Mouse (Mus musculus) MEL (cell line): ENCODE data around the gene Gnai2. TPM values are rescaled to one million over a fixed set of nuclear protein-coding genes. Genes with fewer than 3 reads are reported as not detected.

Source experiments
- DNase-seq: peaks from one replicate; pipeline ENCODE4 v3.0.0; 2011; ENCODE audit warnings: low read depth, low spot score
- H3K27ac ChIP-seq: 2 replicates; pipeline ENCODE4 v1.5.1; 2012; ENCODE audit warnings: low read depth, mild to moderate bottlenecking, control low read depth, low read length, moderate library complexity; ENCODE audit not compliant: control insufficient read depth
- H3K27me3 ChIP-seq, 2 experiments: fragments of 150-350 bp in 1 of 2; sonication (generic) in 1 of 2; 2 replicates each; pipeline ENCODE4 v1.6.1; 2012; ENCODE audit warnings: low read length in 2 of 2, mild to moderate bottlenecking in 2 of 2, improper control_type of control experiment in 1 of 2, moderate library complexity in 1 of 2; ENCODE audit not compliant: insufficient read depth in 2 of 2, control insufficient read depth in 1 of 2
- H3K36me3 ChIP-seq, 2 experiments: 2 replicates each; pipeline ENCODE4 v1.6.1; 2012 to 2014; ENCODE audit warnings: low read length in 2 of 2, improper control_type of control experiment in 1 of 2, inconsistent platforms in 1 of 2, mild to moderate bottlenecking in 1 of 2; ENCODE audit not compliant: insufficient read depth in 2 of 2, control insufficient read depth in 1 of 2
- H3K4me1 ChIP-seq, 2 experiments: fragments of 150-350 bp in 1 of 2; sonication (generic) in 1 of 2; 2 replicates each; pipeline ENCODE4 v1.6.1; 2012; ENCODE audit warnings: low read length in 2 of 2, improper control_type of control experiment in 1 of 2, mild to moderate bottlenecking in 1 of 2; ENCODE audit not compliant: insufficient read depth in 2 of 2, control insufficient read depth in 1 of 2
- H3K4me3 ChIP-seq, 2 experiments: fragments of 150-350 bp in 1 of 2; sonication (generic) in 1 of 2; 2 replicates each; pipeline ENCODE4 v1.5.1; 2012; ENCODE audit warnings: low read depth in 2 of 2, low read length in 2 of 2, mild to moderate bottlenecking in 2 of 2, moderate library complexity in 2 of 2, control low read depth in 1 of 2, improper control_type of control experiment in 1 of 2; ENCODE audit not compliant: control insufficient read depth in 1 of 2, insufficient read depth in 1 of 2
- H3K79me2 ChIP-seq: 2 replicates; pipeline ENCODE4 v1.6.1; 2012; ENCODE audit warnings: mild to moderate bottlenecking, low read length, moderate library complexity; ENCODE audit not compliant: control insufficient read depth, poor library complexity, insufficient read depth
- H3K9ac ChIP-seq: 2 replicates; pipeline ENCODE4 v1.6.1; 2012; ENCODE audit warnings: low read depth, mild to moderate bottlenecking, control low read depth, low read length, moderate library complexity; ENCODE audit not compliant: control insufficient read depth, poor library complexity, severe bottlenecking
- H3K9me3 ChIP-seq: fragments of 150-350 bp; sonication (generic); replicated peaks from 2 replicates; pipeline ENCODE4 v1.6.1; 2012; ENCODE audit warnings: mild to moderate bottlenecking, low read length, improper control_type of control experiment, moderate library complexity; ENCODE audit not compliant: insufficient read depth
- BHLHE40 ChIP-seq: IDR thresholded peaks from 2 replicates; pipeline ENCODE4 v1.6.1; 2012; ENCODE audit warnings: low read depth, mild to moderate bottlenecking, inconsistent platforms, low read length, improper control_type of control experiment, borderline replicate concordance
- CHD1 ChIP-seq: IDR thresholded peaks from 2 replicates; pipeline ENCODE4 v1.6.1; 2012; ENCODE audit warnings: low read depth, mild to moderate bottlenecking, inconsistent platforms, low read length, improper control_type of control experiment
- CHD2 ChIP-seq: IDR thresholded peaks from 2 replicates; pipeline ENCODE4 v1.6.1; 2011; ENCODE audit warnings: low read length, improper control_type of control experiment
- CTCF ChIP-seq, 3 experiments: IDR thresholded peaks in 2 of 3; conservative IDR thresholded peaks in 1 of 3; 2 replicates each; pipeline ENCODE4 v1.5.1; 2011 to 2012; ENCODE audit warnings: low read length in 3 of 3, low read depth in 2 of 3, mild to moderate bottlenecking in 2 of 3, improper control_type of control experiment in 1 of 3, inconsistent platforms in 1 of 3, mixed read lengths in 1 of 3, moderate library complexity in 1 of 3; ENCODE audit not compliant: control insufficient read depth in 1 of 3, insufficient read depth in 1 of 3, poor library complexity in 1 of 3, severe bottlenecking in 1 of 3
- E2F4 ChIP-seq: IDR thresholded peaks from 2 replicates; pipeline ENCODE4 v1.6.1; 2011; ENCODE audit warnings: low read depth, low read length, improper control_type of control experiment, borderline replicate concordance
- ELF1 ChIP-seq: IDR thresholded peaks from 2 replicates; pipeline ENCODE4 v1.6.1; 2014; ENCODE audit warnings: low read depth, mild to moderate bottlenecking, inconsistent platforms, low read length, improper control_type of control experiment, moderate library complexity
- EP300 ChIP-seq, 2 experiments: IDR thresholded peaks; 2 replicates each; pipeline ENCODE4 v1.6.1; 2011; ENCODE audit warnings: improper control_type of control experiment in 2 of 2, low read length in 2 of 2, low read depth in 1 of 2, mild to moderate bottlenecking in 1 of 2
- ETS1 ChIP-seq: IDR thresholded peaks from 2 replicates; pipeline ENCODE4 v1.6.1; 2012; ENCODE audit warnings: low read depth, mild to moderate bottlenecking, inconsistent platforms, low read length, improper control_type of control experiment, moderate library complexity
- GABPA ChIP-seq: IDR thresholded peaks from 2 replicates; pipeline ENCODE4 v1.6.1; 2012; ENCODE audit warnings: low read depth, mild to moderate bottlenecking, inconsistent platforms, low read length, improper control_type of control experiment, moderate library complexity
- GATA1 ChIP-seq: IDR thresholded peaks from 2 replicates; pipeline ENCODE4 v1.6.1; 2011; ENCODE audit warnings: low read depth, low read length, improper control_type of control experiment
- HCFC1 ChIP-seq: IDR thresholded peaks from 2 replicates; pipeline ENCODE4 v1.6.1; 2012; ENCODE audit warnings: low read depth, mild to moderate bottlenecking, inconsistent platforms, low read length, improper control_type of control experiment, moderate library complexity
- JUND ChIP-seq: IDR thresholded peaks from 2 replicates; pipeline ENCODE4 v1.6.1; 2011; ENCODE audit warnings: low read depth, mild to moderate bottlenecking, improper control_type of control experiment, low read length
- MAX ChIP-seq: IDR thresholded peaks from 2 replicates; pipeline ENCODE4 v1.6.1; 2011; ENCODE audit warnings: low read length, improper control_type of control experiment
- MAZ ChIP-seq: IDR thresholded peaks from 2 replicates; pipeline ENCODE4 v1.6.1; 2012; ENCODE audit warnings: low read depth, mild to moderate bottlenecking, inconsistent platforms, low read length, improper control_type of control experiment
- MEF2A ChIP-seq: IDR thresholded peaks from 2 replicates; pipeline ENCODE4 v1.6.1; 2014; ENCODE audit warnings: low read depth, mild to moderate bottlenecking, inconsistent platforms, low read length, improper control_type of control experiment; ENCODE audit not compliant: poor library complexity, insufficient replicate concordance, severe bottlenecking; ENCODE audit errors: extremely low read depth
- MXI1 ChIP-seq: IDR thresholded peaks from 2 replicates; pipeline ENCODE4 v1.6.1; 2011; ENCODE audit warnings: mild to moderate bottlenecking, low read depth, low read length, improper control_type of control experiment
- MYB ChIP-seq: IDR thresholded peaks from 2 replicates; pipeline ENCODE4 v1.6.1; 2011; ENCODE audit warnings: mild to moderate bottlenecking, low read depth, low read length, improper control_type of control experiment
- MYC ChIP-seq: IDR thresholded peaks from 2 replicates; pipeline ENCODE4 v1.6.1; 2011; ENCODE audit warnings: low read depth, mild to moderate bottlenecking, low read length, improper control_type of control experiment, moderate library complexity
- NELFE ChIP-seq: IDR thresholded peaks from 2 replicates; pipeline ENCODE4 v1.6.1; 2011; ENCODE audit warnings: low read depth, low read length, improper control_type of control experiment
- NRF1 ChIP-seq: IDR thresholded peaks from 2 replicates; pipeline ENCODE4 v1.6.1; 2014; ENCODE audit warnings: low read depth, mild to moderate bottlenecking, inconsistent platforms, low read length, improper control_type of control experiment, moderate library complexity; ENCODE audit not compliant: poor library complexity, insufficient read depth, severe bottlenecking
- POLR2AphosphoS2 ChIP-seq: IDR thresholded peaks from 2 replicates; pipeline ENCODE4 v1.6.1; 2011; ENCODE audit warnings: low read length, improper control_type of control experiment
- POLR2AphosphoS5 ChIP-seq: IDR thresholded peaks from 2 replicates; pipeline ENCODE4 v1.6.1; 2012; ENCODE audit warnings: low read depth, borderline replicate concordance, mild to moderate bottlenecking, inconsistent platforms, low read length, moderate library complexity, mixed read lengths
- RAD21 ChIP-seq: IDR thresholded peaks from 2 replicates; pipeline ENCODE4 v1.6.1; 2011; ENCODE audit warnings: mild to moderate bottlenecking, low read depth, low read length, improper control_type of control experiment
- RCOR1 ChIP-seq: IDR thresholded peaks from 2 replicates; pipeline ENCODE4 v1.6.1; 2012; ENCODE audit warnings: low read depth, mild to moderate bottlenecking, inconsistent platforms, low read length, improper control_type of control experiment
- SIN3A ChIP-seq: IDR thresholded peaks from 2 replicates; pipeline ENCODE4 v1.6.1; 2012; ENCODE audit warnings: low read length, improper control_type of control experiment, inconsistent platforms
- SMC3 ChIP-seq: IDR thresholded peaks from 2 replicates; pipeline ENCODE4 v1.6.1; 2011; ENCODE audit warnings: low read depth, low read length, improper control_type of control experiment
- TAL1 ChIP-seq: IDR thresholded peaks from 2 replicates; pipeline ENCODE4 v1.6.1; 2012; ENCODE audit warnings: mild to moderate bottlenecking, inconsistent platforms, low read length, moderate library complexity, mixed read lengths
- TBP ChIP-seq: IDR thresholded peaks from 2 replicates; pipeline ENCODE4 v1.8.0; 2011; ENCODE audit warnings: low read depth, low read length, improper control_type of control experiment
- UBTF ChIP-seq: IDR thresholded peaks from 2 replicates; pipeline ENCODE4 v1.6.1; 2012; ENCODE audit warnings: low read depth, mild to moderate bottlenecking, inconsistent platforms, low read length, improper control_type of control experiment, moderate library complexity, borderline replicate concordance; ENCODE audit not compliant: insufficient read depth
- USF1 ChIP-seq: IDR thresholded peaks from 2 replicates; pipeline ENCODE4 v1.6.1; 2014; ENCODE audit warnings: low read depth, mild to moderate bottlenecking, inconsistent platforms, low read length, improper control_type of control experiment, moderate library complexity
- USF2 ChIP-seq, 2 experiments: IDR thresholded peaks; 2 replicates each; pipeline ENCODE4 v1.6.1; 2011 to 2012; ENCODE audit warnings: improper control_type of control experiment in 2 of 2, low read length in 2 of 2, borderline replicate concordance in 1 of 2, inconsistent platforms in 1 of 2, low read depth in 1 of 2, mild to moderate bottlenecking in 1 of 2; ENCODE audit not compliant: insufficient read depth in 1 of 2
- ZC3H11A ChIP-seq: IDR thresholded peaks from 2 replicates; pipeline ENCODE4 v1.6.1; 2012; ENCODE audit warnings: low read depth, mild to moderate bottlenecking, inconsistent platforms, low read length, improper control_type of control experiment
- ZKSCAN1 ChIP-seq: IDR thresholded peaks from 2 replicates; pipeline ENCODE4 v1.6.1; 2012; ENCODE audit warnings: low read depth, mild to moderate bottlenecking, inconsistent platforms, low read length, improper control_type of control experiment, moderate library complexity
- ZMIZ1 ChIP-seq: IDR thresholded peaks from 2 replicates; pipeline ENCODE4 v1.6.1; 2012; ENCODE audit warnings: low read depth, mild to moderate bottlenecking, inconsistent platforms, low read length, improper control_type of control experiment, moderate library complexity
- ZNF384 ChIP-seq: IDR thresholded peaks from 2 replicates; pipeline ENCODE4 v1.6.1; 2012; ENCODE audit warnings: low read depth, mild to moderate bottlenecking, inconsistent platforms, low read length, improper control_type of control experiment
- polyA plus RNA-seq, 2 experiments: library from polyadenylated mRNA; stranded (reverse) in 1 of 2; unstranded in 1 of 2; fragments of >175 nt in 1 of 2; fragments of >200 nt in 1 of 2; gene quantifications; 2 replicates each; pipeline versions ENCODE4 v1.2.1 to v1.2.4; 2012; ENCODE audit warnings: low replicate concordance in 2 of 2, low read depth in 1 of 2; ENCODE audit not compliant: insufficient read length in 2 of 2, insufficient read depth in 1 of 2, missing spikeins in 1 of 2
- total RNA-seq: library from RNA; depleted of rRNA; stranded (reverse); fragments of 300-350 nt; gene quantifications from 2 replicates; pipeline ENCODE4 v1.2.3, GENCODE M21; 2012; rRNA removed

Gnai2 gene
- total RNA-seq (129 and 131 TPM in 2 replicates), polyA plus RNA-seq (100 to 1,000 TPM; 137 to 335 TPM)

GRCm38 (mm10) chr9:107635279-107636028, at the start of gene Gnai2:
Gene Gnai2 (minus strand): TSS chr9:107635367.
- Histone ChIP-seq H3K27me3 (no peaks in the 10 kb centered on the region), H3K79me2 (peaks cover 44% of the 10 kb centered on the region), H3K4me3 (peak within 1 kb of the TSS; percentile 73 to 88), H3K9ac (peak within 1 kb of the TSS; percentile 98), H3K36me3 (peaks cover 0 to 12% of the 10 kb centered on the region in 2 experiments; a peak in 2 of 4 replicates), H3K9me3 (no peaks in the 10 kb centered on the region), H3K27ac (peak within 1 kb of the TSS; percentile 94), H3K4me1 (peaks cover 0 to 23% of the 10 kb centered on the region in 2 experiments; a peak in 2 of 4 replicates)
- peak; percentile 98 for DNase-seq
- TF ChIP-seq SMC3 (no peak), ZKSCAN1 (no peak), MAX (peak; percentile 47; the same call in 1 of the 2 replicates), GATA1 (no peak), ELF1 (peak; percentile 38; the same call in 1 of the 2 replicates), ZMIZ1 (peak; percentile 93), MYB (no peak), E2F4 (no peak), MEF2A (no peak), HCFC1 (peak; percentile 31), TAL1 (no peak), POLR2AphosphoS2 (peak; percentile 56; the same call in 1 of the 2 replicates), NELFE (peak; percentile 84), NRF1 (no peak), JUND (no peak), RCOR1 (no peak), ZC3H11A (no peak), USF2 (IDR thresholded peaks at IDR 0.05; ENCODE audit: borderline replicate concordance in 1 of 2, insufficient read depth in 1 of 2, low read depth in 1 of 2, low read length in 2 of 2) (peak; percentile 10 to 68; a peak in 1 of 4 replicates), POLR2AphosphoS5 (no peak), ETS1 (no peak; the same call in 1 of the 2 replicates), MXI1 (no peak; the same call in 1 of the 2 replicates), TBP (peak; percentile 79), UBTF (no peak), RAD21 (no peak), SIN3A (peak; percentile 40), MAZ (no peak; the same call in none of the 2 replicates), CHD2 (no peak), ZNF384 (no peak), MYC (no peak), BHLHE40 (no peak), CTCF (IDR thresholded peaks at IDR 0.05 in 2 of 3, conservative IDR thresholded peaks at IDR 0.05 in 1 of 3; ENCODE audit: control insufficient read depth in 1 of 3, insufficient read depth in 1 of 3, low read depth in 2 of 3, low read length in 3 of 3, poor library complexity in 1 of 3, severe bottlenecking in 1 of 3) (peak in 1 of 3 experiments; percentile 23; a peak in 1 of 6 replicates), USF1 (peak; percentile 92), GABPA (no peak), CHD1 (no peak), EP300 (IDR thresholded peaks at IDR 0.05; ENCODE audit: low read depth in 1 of 2, low read length in 2 of 2) (no peak)
